In genomic region chr3:83706531-83707243, GRCm38 (mm10) we compare ENCODE assay signal across 8 mouse cellular contexts. TPM values are rescaled to one million over a fixed set of nuclear protein-coding genes. Genes with fewer than 3 reads are reported as not detected.
DNase-seq lines count a peak whose midpoint lies in the region; ATAC-seq lines count a peak whose summit lies in the region.

No protein-coding gene starts in this region.

- H3K9ac ChIP-seq in heart, embryonic 11.5 days (ENCODE audit: low read depth, low read length): no peak overlapping the region
- H3K9ac ChIP-seq in kidney, embryonic 14.5 days (ENCODE audit: low read depth, low read length): no peak overlapping the region
- H3K9ac ChIP-seq in midbrain, embryonic 15.5 days: no peak overlapping the region

- H3K4me1 ChIP-seq in heart, embryonic 11.5 days (ENCODE audit: control insufficient read depth, insufficient read depth, low read length): peaks cover 10% of the 10 kb centered on the region
- H3K4me1 ChIP-seq in kidney, embryonic 14.5 days (ENCODE audit: control insufficient read depth, insufficient read depth, low read length): peaks cover 19% of the 10 kb centered on the region; the same call in 1 of the 2 replicates
- no peaks in the 10 kb centered on the region for H3K4me1 ChIP-seq in midbrain, embryonic 15.5 days

- 49% methylated on average over 13 of the region's 13 CpGs for WGBS in heart, embryonic 11.5 days (ENCODE audit: insufficient replicate concordance)
- 36% methylated on average over 13 of the region's 13 CpGs for WGBS in kidney, embryonic 14.5 days
- WGBS in midbrain, embryonic 15.5 days: 72% methylated on average over 13 of the region's 13 CpGs

- no peaks in the 10 kb centered on the region for H3K36me3 ChIP-seq in heart, embryonic 11.5 days (ENCODE audit: control insufficient read depth, insufficient read depth, low read length)
- H3K36me3 ChIP-seq in kidney, embryonic 14.5 days (ENCODE audit: control insufficient read depth, insufficient read depth, low read length): no peaks in the 10 kb centered on the region
- no peaks in the 10 kb centered on the region for H3K36me3 ChIP-seq in midbrain, embryonic 15.5 days (replicated peaks)

- H3K4me3 ChIP-seq in heart, embryonic 11.5 days (ENCODE audit: low read depth, low read length): no peak overlapping the region
- H3K4me3 ChIP-seq in kidney, embryonic 14.5 days (ENCODE audit: low read length): no peak overlapping the region
- no peak overlapping the region for H3K4me3 ChIP-seq in midbrain, embryonic 15.5 days

- H3K27ac ChIP-seq in heart, embryonic 11.5 days (ENCODE audit: low read depth, low read length): no peak overlapping the region
- no peak overlapping the region for H3K27ac ChIP-seq in kidney, embryonic 14.5 days (ENCODE audit: low read depth, low read length)
- H3K27ac ChIP-seq in midbrain, embryonic 15.5 days: no peak overlapping the region

- ATAC-seq in heart, embryonic 11.5 days (replicated peaks; ENCODE audit: insufficient number of reproducible peaks, low FRiP score, low TSS enrichment): no peak
- ATAC-seq in kidney, embryonic 14.5 days (ENCODE audit: low FRiP score, low TSS enrichment): peak; percentile 83
- ATAC-seq in megakaryocyte-erythroid progenitor cell, adult 5-6 weeks (replicated peaks; ENCODE audit: low FRiP score, low TSS enrichment, poor library complexity, severe bottlenecking): peak; percentile 87
- ATAC-seq in midbrain, embryonic 15.5 days (replicated peaks): no peak

- DNase-seq in heart, adult 11 months: peak; percentile 84
- peak; percentile 78 for DNase-seq in R1 (ENCODE audit: low read depth, low spot score)
- no peak for DNase-seq in layer of hippocampus, adult 11-12 months (ENCODE audit: low spot score)
- DNase-seq in ovary, adult 18-20 months (ENCODE audit: low spot score): no peak

- no peaks in the 10 kb centered on the region for H3K27me3 ChIP-seq in heart, embryonic 11.5 days (ENCODE audit: control insufficient read depth, insufficient read depth, low read length)
- H3K27me3 ChIP-seq in kidney, embryonic 14.5 days (ENCODE audit: control insufficient read depth, insufficient read depth, low read length): no peaks in the 10 kb centered on the region
- no peaks in the 10 kb centered on the region for H3K27me3 ChIP-seq in midbrain, embryonic 15.5 days (replicated peaks)

- H3K9me3 ChIP-seq in heart, embryonic 11.5 days (replicated peaks; ENCODE audit: control insufficient read depth, low read length): no peaks in the 10 kb centered on the region
- no peaks in the 10 kb centered on the region for H3K9me3 ChIP-seq in kidney, embryonic 14.5 days (ENCODE audit: control insufficient read depth, low read length)
- no peaks in the 10 kb centered on the region for H3K9me3 ChIP-seq in midbrain, embryonic 15.5 days

- H3K4me2 ChIP-seq in heart, embryonic 11.5 days: no peak overlapping the region
- H3K4me2 ChIP-seq in kidney, embryonic 14.5 days (replicated peaks; ENCODE audit: low read depth, low read length): 0 out of 2 replicates have a peak overlapping the region, but pooled peaks have one; percentile 2
- no peak overlapping the region for H3K4me2 ChIP-seq in midbrain, embryonic 15.5 days

RNA-seq across cellular contexts. Expression of gene Sfrp2, which starts 59.4 kb away (rescaled TPM):
- polyA plus RNA-seq in heart, embryonic 11.5 days (2014; fragmentation: Nextera tagmentation; extraction: Ambion mirVana): 32.6 and 34.2 TPM in 2 replicates
- polyA plus RNA-seq in kidney, embryonic 14.5 days (2014; fragmentation: Nextera tagmentation; extraction: Ambion mirVana): 154 and 173 TPM in 2 replicates
- total RNA-seq in megakaryocyte-erythroid progenitor cell, adult 5-6 weeks (2014; fragmentation: Nextera tagmentation): not detected in 2 replicates
- not detected in 2 replicates for total RNA-seq in megakaryocyte-erythroid progenitor cell, adult 5-6 weeks (2017)
- 32.0 and 46.6 TPM in 2 replicates for polyA plus RNA-seq in midbrain, embryonic 15.5 days (2015; fragmentation: Nextera tagmentation; extraction: Ambion mirVana)

Comparison
In these comparisons a context has a peak if more than half of its experiments do, and no peak if none do; other contexts are left out.
1. DNase-seq: peak in heart, adult 11 months (single experiment) and R1 (single experiment); none in layer of hippocampus, adult 11-12 months (single experiment) and ovary, adult 18-20 months (single experiment).
2. ATAC-seq: peak in kidney, embryonic 14.5 days (single experiment) and megakaryocyte-erythroid progenitor cell, adult 5-6 weeks (single experiment); none in heart, embryonic 11.5 days (single experiment) and midbrain, embryonic 15.5 days (single experiment).